Mouse (Mus musculus) C2C12 (cell line): ENCODE results near the gene Pappa2. TPM values are rescaled to one million over a fixed set of nuclear protein-coding genes. Genes with fewer than 3 reads are reported as not detected.

Source experiments
- H3K27me3 ChIP-seq: one replicate; pipeline ENCODE4 v1.6.1; 2011; ENCODE audit not compliant: control insufficient read depth, insufficient read depth, insufficient read length
- H3K36me3 ChIP-seq: one replicate; pipeline ENCODE4 v1.6.1; 2011; ENCODE audit not compliant: control insufficient read depth, insufficient read depth
- H3K4me3 ChIP-seq: one replicate; pipeline ENCODE4 v1.5.1; 2011; ENCODE audit warnings: mild to moderate bottlenecking, control low read depth; ENCODE audit not compliant: poor library complexity, insufficient read depth, severe bottlenecking
- H3K79me2 ChIP-seq: one replicate; pipeline ENCODE4 v1.6.1; 2011; ENCODE audit not compliant: control insufficient read depth, insufficient read depth
- H3K79me3 ChIP-seq: one replicate; pipeline ENCODE4 v1.6.1; 2011; ENCODE audit warnings: low read depth, control low read depth
- H3ac ChIP-seq: one replicate; pipeline ENCODE3; 2011; ENCODE audit warnings: low read depth; ENCODE audit not compliant: control insufficient read depth, insufficient read length
- CEBPB ChIP-seq: IDR thresholded peaks from one replicate; pipeline ENCODE4 v1.6.1; 2011; ENCODE audit warnings: low read depth, mild to moderate bottlenecking, control low read depth, moderate library complexity
- CTCF ChIP-seq: IDR thresholded peaks from one replicate; pipeline ENCODE4 v1.5.1; 2011; ENCODE audit not compliant: control insufficient read depth, insufficient read depth, insufficient read length
- FOSL1 ChIP-seq: IDR thresholded peaks from one replicate; pipeline ENCODE4 v1.8.0; 2011; ENCODE audit warnings: mild to moderate bottlenecking, low read length; ENCODE audit not compliant: poor library complexity, insufficient read depth, severe bottlenecking
- MAX ChIP-seq: IDR thresholded peaks from one replicate; pipeline ENCODE4 v1.6.1; 2011; ENCODE audit warnings: mild to moderate bottlenecking, control low read depth
- MYOD1 ChIP-seq: IDR thresholded peaks from one replicate; pipeline ENCODE4 v1.6.1; 2011; ENCODE audit warnings: low read depth; ENCODE audit not compliant: control insufficient read depth, insufficient read length
- MYOG ChIP-seq: IDR thresholded peaks from one replicate; pipeline ENCODE4 v1.6.1; 2011; ENCODE audit not compliant: control insufficient read depth, insufficient read length; ENCODE audit errors: extremely low read depth
- USF1 ChIP-seq: IDR thresholded peaks from one replicate; pipeline ENCODE4 v1.6.1; 2011; ENCODE audit warnings: low read depth, mild to moderate bottlenecking, control low read depth, moderate library complexity
- polyA plus RNA-seq: library from polyadenylated mRNA; unstranded; fragments of >200 nt; fragmentation: generic; extraction: Trizol; gene quantifications from one replicate; pipeline ENCODE4 v1.2.1, GENCODE M21; 2012; ENCODE audit warnings: missing spikeins

Pappa2 gene
- polyA plus RNA-seq, 1 experiment: under 0.01 TPM

DNA sequence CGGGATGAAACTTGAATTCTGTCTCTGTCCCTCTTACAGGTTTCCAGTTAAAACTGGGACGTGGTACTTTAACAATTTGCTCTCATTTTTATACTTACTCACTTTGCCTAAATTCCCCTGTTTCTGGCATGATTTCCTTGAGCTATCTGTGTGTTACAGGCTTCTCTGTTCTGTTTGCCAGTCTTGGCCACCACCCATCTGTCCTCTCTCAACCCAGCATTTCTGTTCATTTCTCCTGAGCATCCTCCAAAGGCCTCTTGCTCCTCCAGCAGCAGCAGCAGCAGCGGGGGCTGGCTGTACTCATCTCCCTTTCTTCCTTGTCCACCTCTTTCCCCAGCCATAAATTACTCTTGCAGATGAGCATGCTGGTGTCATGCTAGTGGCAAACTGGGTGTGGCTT lies 104.8 kb downstream of the Pappa2 start:
- no peaks in the 10 kb centered on the region for H3K79me3 ChIP-seq
- no peaks in the 10 kb centered on the region for H3K36me3 ChIP-seq
- no peaks in the 10 kb centered on the region for H3K27me3 ChIP-seq
- H3K79me2 ChIP-seq: no peaks in the 10 kb centered on the region
- H3K4me3 ChIP-seq: no peak overlapping the region
- no peak overlapping the region for H3ac ChIP-seq
- TF ChIP-seq MYOD1 (no peak), FOSL1 (no peak), MYOG (no peak), CEBPB (no peak), CTCF (no peak), USF1 (no peak), MAX (no peak)

DNA sequence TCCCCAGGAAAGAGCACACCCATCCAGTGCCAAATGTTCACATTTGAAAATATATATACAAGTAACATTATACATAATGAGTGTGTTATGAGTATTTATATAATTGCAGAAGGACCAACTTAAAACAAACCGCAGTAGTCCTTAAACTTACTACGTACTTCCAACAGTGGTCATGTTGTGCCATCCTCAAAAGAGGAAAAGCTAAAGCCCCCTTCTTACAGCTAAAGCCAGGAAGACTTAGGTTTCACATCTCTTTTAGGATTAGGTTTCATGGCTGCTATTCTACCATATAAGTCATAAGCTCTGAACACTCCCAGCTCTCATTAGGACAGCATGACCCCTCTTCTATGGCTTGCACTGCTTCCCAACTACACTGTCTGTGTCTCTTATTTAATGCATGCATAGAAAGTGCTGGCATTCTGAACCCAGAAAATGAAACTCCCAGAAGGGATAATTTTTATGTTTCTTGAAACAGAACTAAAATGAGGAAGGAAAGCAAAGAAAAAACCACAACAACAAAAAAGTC lies 105.7 kb downstream of the Pappa2 start:
- Histone ChIP-seq H3K27me3 (no peaks in the 10 kb centered on the region), H3ac (no peak overlapping the region), H3K79me2 (no peaks in the 10 kb centered on the region), H3K79me3 (no peaks in the 10 kb centered on the region), H3K36me3 (no peaks in the 10 kb centered on the region), H3K4me3 (no peak overlapping the region)
- TF ChIP-seq USF1 (no peak), CEBPB (no peak), MYOD1 (no peak), FOSL1 (no peak), CTCF (no peak), MAX (no peak), MYOG (no peak)

DNA sequence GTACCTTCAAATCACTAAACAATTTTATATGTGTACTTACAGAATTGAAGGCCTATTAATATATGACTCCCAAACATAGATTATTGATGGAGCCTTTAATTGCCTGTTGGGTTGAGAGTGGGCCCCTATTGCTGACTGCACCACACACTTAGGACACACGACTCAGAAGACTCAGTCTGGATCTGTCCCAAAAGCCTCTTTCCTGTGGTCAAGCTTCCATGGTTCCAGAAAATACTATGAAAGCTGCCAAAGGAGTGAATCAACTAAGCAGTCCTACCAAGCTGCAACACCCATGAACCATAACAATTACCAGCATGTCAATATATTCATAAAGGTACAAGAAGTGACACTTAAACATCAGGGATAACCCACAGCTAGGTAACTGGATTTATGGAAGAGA lies 106.7 kb downstream of the Pappa2 start:
- H3K4me3 ChIP-seq: no peak overlapping the region
- H3ac ChIP-seq: no peak overlapping the region
- H3K79me3 ChIP-seq: no peaks in the 10 kb centered on the region
- H3K36me3 ChIP-seq: no peaks in the 10 kb centered on the region
- H3K27me3 ChIP-seq: no peaks in the 10 kb centered on the region
- TF ChIP-seq CTCF (no peak), MAX (no peak), MYOG (no peak), MYOD1 (no peak), CEBPB (no peak), FOSL1 (no peak), USF1 (no peak)
- no peaks in the 10 kb centered on the region for H3K79me2 ChIP-seq

DNA sequence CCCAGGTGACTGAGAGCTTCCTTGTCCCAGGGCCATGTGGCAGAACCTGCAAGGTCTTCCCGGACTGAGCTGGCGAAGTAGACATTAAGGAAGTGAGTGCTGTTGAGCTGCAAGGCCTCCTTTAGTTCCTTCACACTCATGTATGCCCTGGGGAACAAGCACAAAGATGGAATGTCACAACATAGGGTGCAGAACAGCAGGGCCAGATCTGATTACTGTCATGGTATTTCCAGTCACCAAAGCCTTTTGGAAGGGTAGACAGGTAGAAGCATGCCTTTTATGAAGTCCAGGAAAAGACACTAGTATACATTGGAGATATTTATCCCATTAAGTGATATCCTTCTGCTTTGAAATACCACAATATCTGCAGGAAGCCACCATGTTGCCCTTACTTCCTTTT lies 108.9 kb downstream of the Pappa2 start:
- Histone ChIP-seq H3K79me3 (no peaks in the 10 kb centered on the region), H3K36me3 (no peaks in the 10 kb centered on the region), H3ac (no peak overlapping the region), H3K79me2 (no peaks in the 10 kb centered on the region), H3K4me3 (no peak overlapping the region), H3K27me3 (no peaks in the 10 kb centered on the region)
- TF ChIP-seq MYOG: no peak
- no peak for TF ChIP-seq MAX
- TF ChIP-seq CTCF: no peak
- no peak for TF ChIP-seq USF1
- TF ChIP-seq CEBPB: no peak
- no peak for TF ChIP-seq MYOD1
- TF ChIP-seq FOSL1: no peak

DNA sequence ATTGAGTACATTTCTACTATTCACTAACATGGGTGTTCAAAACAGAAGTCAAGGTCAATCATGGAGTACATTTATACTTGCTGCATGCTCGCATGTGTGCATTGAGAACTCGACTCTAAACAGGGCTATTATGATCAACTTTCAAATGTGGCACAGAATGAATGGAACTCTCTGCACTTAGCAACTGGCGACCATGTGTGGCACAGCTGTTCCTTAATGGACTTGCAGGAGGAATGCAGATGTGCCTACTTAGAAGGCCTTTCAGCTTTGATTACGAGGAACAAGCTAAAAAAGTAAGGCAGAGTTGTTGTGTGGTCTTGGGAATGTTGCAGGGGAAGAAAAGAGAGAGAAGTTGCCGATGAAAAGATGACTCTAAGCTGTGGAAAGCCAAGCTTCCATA lies 120.1 kb downstream of the Pappa2 start:
- H3K79me3 ChIP-seq: no peaks in the 10 kb centered on the region
- no peak overlapping the region for H3ac ChIP-seq
- no peak overlapping the region for H3K4me3 ChIP-seq
- H3K79me2 ChIP-seq: no peaks in the 10 kb centered on the region
- no peaks in the 10 kb centered on the region for H3K27me3 ChIP-seq
- TF ChIP-seq CEBPB (no peak), MAX (no peak), FOSL1 (no peak)
- no peaks in the 10 kb centered on the region for H3K36me3 ChIP-seq
